Mouse (Mus musculus) MEL (cell line): ENCODE measurements around the gene 9130019O22Rik.
"Not testable (repeated sequence)": the region's sequence is repeated elsewhere in the genome, so short reads cannot be mapped to it uniquely, and the experiment has no call there.

Experiments
- CTCF ChIP-seq, 3 experiments: IDR thresholded peaks in 2 of 3; conservative IDR thresholded peaks in 1 of 3; 2 replicates each; pipeline ENCODE4 v1.5.1; 2011 to 2012; ENCODE audit warnings: low read length in 3 of 3, low read depth in 2 of 3, mild to moderate bottlenecking in 2 of 3, improper control_type of control experiment in 1 of 3, inconsistent platforms in 1 of 3, mixed read lengths in 1 of 3, moderate library complexity in 1 of 3; ENCODE audit not compliant: control insufficient read depth in 1 of 3, insufficient read depth in 1 of 3, poor library complexity in 1 of 3, severe bottlenecking in 1 of 3
- HCFC1 ChIP-seq: IDR thresholded peaks from 2 replicates; pipeline ENCODE4 v1.6.1; 2012; ENCODE audit warnings: low read depth, mild to moderate bottlenecking, inconsistent platforms, low read length, improper control_type of control experiment, moderate library complexity
- MAFK ChIP-seq: IDR thresholded peaks from 2 replicates; pipeline ENCODE4 v1.6.1; 2011; ENCODE audit warnings: low read depth, mild to moderate bottlenecking, low read length, improper control_type of control experiment, borderline replicate concordance
- POLR2A ChIP-seq, 2 experiments: IDR thresholded peaks; 2 replicates each; pipeline ENCODE4 v1.6.1; 2011 to 2012; ENCODE audit warnings: low read length in 2 of 2, mild to moderate bottlenecking in 2 of 2, control low read depth in 1 of 2, improper control_type of control experiment in 1 of 2, low read depth in 1 of 2, moderate library complexity in 1 of 2; ENCODE audit not compliant: control insufficient read depth in 1 of 2, insufficient read depth in 1 of 2, poor library complexity in 1 of 2
- TAL1 ChIP-seq: IDR thresholded peaks from 2 replicates; pipeline ENCODE4 v1.6.1; 2012; ENCODE audit warnings: mild to moderate bottlenecking, inconsistent platforms, low read length, moderate library complexity, mixed read lengths
- USF1 ChIP-seq: IDR thresholded peaks from 2 replicates; pipeline ENCODE4 v1.6.1; 2014; ENCODE audit warnings: low read depth, mild to moderate bottlenecking, inconsistent platforms, low read length, improper control_type of control experiment, moderate library complexity
- USF2 ChIP-seq, 2 experiments: IDR thresholded peaks; 2 replicates each; pipeline ENCODE4 v1.6.1; 2011 to 2012; ENCODE audit warnings: improper control_type of control experiment in 2 of 2, low read length in 2 of 2, borderline replicate concordance in 1 of 2, inconsistent platforms in 1 of 2, low read depth in 1 of 2, mild to moderate bottlenecking in 1 of 2; ENCODE audit not compliant: insufficient read depth in 1 of 2
- ZC3H11A ChIP-seq: IDR thresholded peaks from 2 replicates; pipeline ENCODE4 v1.6.1; 2012; ENCODE audit warnings: low read depth, mild to moderate bottlenecking, inconsistent platforms, low read length, improper control_type of control experiment

GRCm38 (mm10) chr7:127388201-127388600 lies 1.2 kb upstream of the 9130019O22Rik start:
- not testable (repeated sequence) for TF ChIP-seq CTCF (IDR thresholded peaks at IDR 0.05 in 2 of 3, conservative IDR thresholded peaks at IDR 0.05 in 1 of 3; ENCODE audit: control insufficient read depth in 1 of 3, insufficient read depth in 1 of 3, low read depth in 2 of 3, low read length in 3 of 3, poor library complexity in 1 of 3, severe bottlenecking in 1 of 3); ZC3H11A; USF1; USF2 (IDR thresholded peaks at IDR 0.05; ENCODE audit: borderline replicate concordance in 1 of 2, insufficient read depth in 1 of 2, low read depth in 1 of 2, low read length in 2 of 2); POLR2A (IDR thresholded peaks at IDR 0.05; ENCODE audit: control insufficient read depth in 1 of 2, insufficient read depth in 1 of 2, low read depth in 1 of 2, low read length in 2 of 2, poor library complexity in 1 of 2); HCFC1; TAL1; MAFK
